Mouse (Mus musculus): ENCODE measurements around the gene Lin7c.

Gene Lin7c

GRCm38 (mm10) chr2:109917496-109918413 is 27.1 kb downstream of the Lin7c start, which contains the start of gene Lgr4:
TSS of gene Lgr4 (plus strand) at chr2:109917647.
- peak; percentile 94 for DNase-seq (ENCODE audit: low spot score)

GRCm38 (mm10) chr2:109918592-109919262 is 28.1 kb downstream of the Lin7c start:
- DNase-seq (ENCODE audit: low spot score), result no peak

DNA sequence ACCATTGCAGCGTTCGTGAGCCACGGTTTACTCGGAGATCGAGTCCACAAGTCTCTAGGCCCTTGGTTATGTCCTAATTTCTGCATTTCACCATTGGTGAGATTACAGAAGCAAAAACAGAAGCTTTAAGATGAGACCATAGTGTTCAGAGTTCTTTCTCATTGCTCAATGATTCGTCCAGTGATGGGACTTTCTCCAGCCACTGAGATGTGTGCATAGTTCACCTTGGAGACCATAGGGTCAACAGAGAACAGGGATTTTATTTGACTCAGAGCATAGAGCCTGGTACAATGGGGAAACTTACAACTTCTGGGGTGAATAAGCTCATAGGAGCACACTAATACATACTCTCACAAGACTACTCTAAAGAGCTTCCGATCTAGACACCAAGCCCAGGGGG is 29.8 kb downstream of the Lin7c start:
- DNase-seq (ENCODE audit: low spot score), result no peak

DNA sequence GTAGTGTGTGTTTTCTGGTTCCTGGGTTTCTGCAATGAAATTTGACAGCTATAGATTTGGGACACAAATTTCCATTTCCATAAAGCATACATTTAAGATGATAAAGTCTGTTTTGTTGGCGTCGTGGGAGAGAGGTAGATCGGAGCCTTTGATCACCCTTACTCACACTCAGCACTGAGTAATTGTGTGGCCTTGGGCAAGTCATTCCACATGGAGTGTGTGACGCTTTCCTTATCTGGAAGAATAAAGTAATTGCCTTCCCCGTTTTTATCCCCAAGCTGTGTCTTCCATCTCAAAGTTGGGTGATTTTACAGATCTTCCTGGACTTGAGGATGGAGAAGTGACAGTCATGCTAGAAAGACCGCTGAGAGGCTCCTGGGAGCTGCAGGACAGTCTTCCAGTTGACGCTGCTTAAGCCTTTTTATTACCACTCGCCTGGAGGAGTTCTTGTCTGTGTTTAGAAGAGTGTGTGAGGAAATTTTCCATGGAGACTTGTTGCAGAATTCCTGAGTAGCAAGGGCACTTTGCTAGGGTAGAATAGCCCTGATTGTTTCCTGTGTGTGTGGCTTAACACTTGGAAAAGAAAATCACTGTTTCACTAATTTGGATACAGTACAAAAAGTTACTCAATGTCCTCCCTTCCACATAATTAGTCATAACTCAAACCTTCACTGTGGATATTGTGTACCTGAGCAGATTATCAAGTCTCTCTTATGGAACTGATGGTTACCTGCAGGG is 30.8 kb downstream of the Lin7c start:
- no peak for DNase-seq (ENCODE audit: low spot score)

GRCm38 (mm10) chr2:109922306-109922705 is 31.7 kb downstream of the Lin7c start:
- DNase-seq (ENCODE audit: low spot score), result no peak

GRCm38 (mm10) chr2:109923031-109923430 is 32.4 kb downstream of the Lin7c start:
- DNase-seq (ENCODE audit: low spot score), result no peak

GRCm38 (mm10) chr2:109923945-109924344 is 33.3 kb downstream of the Lin7c start:
- no peak for DNase-seq (ENCODE audit: low spot score)

GRCm38 (mm10) chr2:109926984-109927383 is 36.3 kb downstream of the Lin7c start:
- no peak for DNase-seq (ENCODE audit: low spot score)

- DNase-seq (ENCODE audit: low spot score), result no peak
Measured at GRCm38 (mm10) chr2:109927446-109927845, 36.8 kb downstream of the Lin7c start.

- no peak for DNase-seq (ENCODE audit: low spot score)
Measured at GRCm38 (mm10) chr2:109927876-109928275, 37.2 kb downstream of the Lin7c start.

DNA sequence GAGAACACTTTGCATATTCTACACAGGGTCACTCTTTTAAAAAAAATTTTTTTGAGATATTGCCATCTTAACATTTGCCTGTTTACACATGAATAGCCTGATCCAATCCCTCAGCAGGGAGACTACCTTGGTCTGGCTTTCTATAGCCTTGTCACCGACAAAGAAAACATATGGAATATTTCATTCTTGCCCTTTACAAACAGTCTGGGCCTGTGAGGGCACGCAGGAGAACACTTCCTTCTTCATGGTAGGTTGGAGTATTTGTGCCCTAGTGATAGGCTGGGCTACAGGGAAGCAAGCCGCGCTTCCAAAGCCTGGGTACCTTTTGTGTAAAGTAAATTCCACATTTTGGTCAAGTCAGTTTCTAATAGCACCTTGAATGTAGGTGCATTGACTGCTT is 38.1 kb downstream of the Lin7c start:
- no peak for DNase-seq (ENCODE audit: low spot score)

GRCm38 (mm10) chr2:109929256-109929655 is 38.6 kb downstream of the Lin7c start:
- DNase-seq (ENCODE audit: low spot score), result no peak

- no peak for DNase-seq (ENCODE audit: low spot score)
Measured at GRCm38 (mm10) chr2:109930366-109930765, 39.7 kb downstream of the Lin7c start.

GRCm38 (mm10) chr2:109930771-109931170 is 40.1 kb downstream of the Lin7c start:
- DNase-seq (ENCODE audit: low spot score), result no peak

GRCm38 (mm10) chr2:109931978-109932780 is 41.5 kb downstream of the Lin7c start:
- DNase-seq (ENCODE audit: low spot score), result no peak

- no peak for DNase-seq (ENCODE audit: low spot score)
Measured at GRCm38 (mm10) chr2:109933151-109933550, 42.5 kb downstream of the Lin7c start.

GRCm38 (mm10) chr2:109934086-109934485 is 43.4 kb downstream of the Lin7c start:
- DNase-seq (ENCODE audit: low spot score), result no peak

- no peak for DNase-seq (ENCODE audit: low spot score)
Measured at GRCm38 (mm10) chr2:109935194-109935593, 44.5 kb downstream of the Lin7c start.

DNA sequence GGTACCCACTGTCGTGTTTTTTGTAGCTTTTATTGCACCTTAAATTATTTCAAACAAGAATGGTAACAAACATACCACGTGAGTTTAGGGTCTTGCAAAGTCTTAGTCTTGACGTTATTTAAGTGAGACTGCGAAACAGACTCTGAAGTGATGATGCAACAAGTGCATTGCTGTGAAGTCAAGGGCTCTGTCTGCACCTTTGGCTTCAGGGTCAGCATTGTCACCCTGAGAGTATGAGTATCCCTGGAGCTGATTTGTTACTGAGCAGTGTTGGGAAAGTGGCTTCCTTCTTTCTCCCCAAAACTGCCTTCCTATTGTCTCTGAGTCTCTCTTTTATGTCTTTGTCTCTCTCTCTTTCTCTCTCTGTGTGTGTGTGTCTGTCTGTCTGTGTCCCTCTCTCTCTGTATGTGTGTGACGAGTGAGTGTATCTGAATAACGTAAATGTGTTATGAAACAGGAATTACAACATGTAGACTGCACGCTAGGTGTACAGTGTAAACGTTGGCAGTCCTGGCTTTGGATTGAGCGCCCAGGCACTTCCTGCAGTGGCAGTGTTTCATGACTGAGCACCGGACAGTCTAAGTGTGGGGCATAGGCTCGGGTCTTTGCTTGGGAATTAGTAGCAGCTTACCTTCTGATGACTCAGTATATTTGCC is 45.2 kb downstream of the Lin7c start:
- DNase-seq (ENCODE audit: low spot score), result no peak

DNA sequence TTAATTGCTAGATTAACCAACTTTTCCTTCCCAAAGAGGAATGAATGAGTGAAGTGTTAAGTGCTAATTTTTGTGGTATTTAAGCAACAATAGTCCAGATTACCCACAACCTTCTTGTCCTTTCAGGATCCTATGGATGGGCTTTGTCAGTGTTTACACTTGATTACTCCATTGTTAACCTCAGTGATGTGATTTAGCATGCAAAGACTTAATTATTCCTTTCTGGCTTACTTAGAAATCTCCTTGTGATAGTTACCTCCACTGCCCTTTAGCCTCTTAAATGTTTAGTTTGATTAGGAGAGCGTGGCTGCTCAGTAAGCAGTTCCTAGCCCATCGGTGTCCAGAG is 45.7 kb downstream of the Lin7c start:
- DNase-seq (ENCODE audit: low spot score), result no peak

GRCm38 (mm10) chr2:109941973-109942444 is 51.4 kb downstream of the Lin7c start:
- DNase-seq (ENCODE audit: low spot score), result no peak

All from c-Kit-positive CD71-positive TER-119-positive erythroid progenitor cells, embryonic 14.5 days (primary cell).